Mouse (Mus musculus): ENCODE measurements around the gene Tnnt2. TPM values are rescaled to one million over a fixed set of nuclear protein-coding genes. Genes with fewer than 3 reads are reported as not detected.
A peak's percentile ranks its signal among the peaks of the same experiment; 100 is the strongest.

Tnnt2 gene
- polyA plus RNA-seq, 1 experiment, result not detected

GRCm38 (mm10) chr1:135864830-135865229, 28.7 kb downstream of the Tnnt2 start:
- H3K27ac ChIP-seq (ENCODE audit: insufficient read depth, low read depth, low read length), result no peak overlapping the region
- no peak for TF ChIP-seq POLR2A (IDR thresholded peaks at IDR 0.05; ENCODE audit: borderline replicate concordance, low read depth, low read length)
- TF ChIP-seq CTCF (IDR thresholded peaks at IDR 0.05; ENCODE audit: low read depth, low read length), result no peak
- no peak overlapping the region for H3K4me3 ChIP-seq (ENCODE audit: insufficient read depth, low read length)
- no peaks in the 10 kb centered on the region for H3K4me1 ChIP-seq (ENCODE audit: control insufficient read depth, insufficient read depth, low read length)

- Histone ChIP-seq H3K27ac (ENCODE audit: insufficient read depth, low read depth, low read length) (no peak overlapping the region), H3K4me1 (ENCODE audit: control insufficient read depth, insufficient read depth, low read length) (no peaks in the 10 kb centered on the region), H3K4me3 (ENCODE audit: insufficient read depth, low read length) (no peak overlapping the region)
- peak; percentile 66 for TF ChIP-seq CTCF (IDR thresholded peaks at IDR 0.05; ENCODE audit: low read depth, low read length)
- no peak for TF ChIP-seq POLR2A (IDR thresholded peaks at IDR 0.05; ENCODE audit: borderline replicate concordance, low read depth, low read length)
These were observed 29.5 kb downstream of the Tnnt2 start for GRCm38 (mm10) chr1:135865518-135866194.

GRCm38 (mm10) chr1:135868570-135868969, 32.4 kb downstream of the Tnnt2 start:
- TF ChIP-seq POLR2A (IDR thresholded peaks at IDR 0.05; ENCODE audit: borderline replicate concordance, low read depth, low read length) (no peak), CTCF (IDR thresholded peaks at IDR 0.05; ENCODE audit: low read depth, low read length) (no peak)
- no peaks in the 10 kb centered on the region for H3K4me1 ChIP-seq (ENCODE audit: control insufficient read depth, insufficient read depth, low read length)
- H3K4me3 ChIP-seq (ENCODE audit: insufficient read depth, low read length), result no peak overlapping the region
- no peak overlapping the region for H3K27ac ChIP-seq (ENCODE audit: insufficient read depth, low read depth, low read length)

- TF ChIP-seq CTCF (IDR thresholded peaks at IDR 0.05; ENCODE audit: low read depth, low read length) (no peak), POLR2A (IDR thresholded peaks at IDR 0.05; ENCODE audit: borderline replicate concordance, low read depth, low read length) (no peak)
- Histone ChIP-seq H3K4me3 (ENCODE audit: insufficient read depth, low read length) (no peak overlapping the region), H3K27ac (ENCODE audit: insufficient read depth, low read depth, low read length) (no peak overlapping the region), H3K4me1 (ENCODE audit: control insufficient read depth, insufficient read depth, low read length) (no peaks in the 10 kb centered on the region)
These were observed 36.8 kb downstream of the Tnnt2 start for GRCm38 (mm10) chr1:135872991-135873390.

GRCm38 (mm10) chr1:135877248-135877647, 41.1 kb downstream of the Tnnt2 start:
- no peak for TF ChIP-seq CTCF (IDR thresholded peaks at IDR 0.05; ENCODE audit: low read depth, low read length)
- no peak for TF ChIP-seq POLR2A (IDR thresholded peaks at IDR 0.05; ENCODE audit: borderline replicate concordance, low read depth, low read length)
- Histone ChIP-seq H3K4me3 (ENCODE audit: insufficient read depth, low read length) (no peak overlapping the region), H3K27ac (ENCODE audit: insufficient read depth, low read depth, low read length) (no peak overlapping the region), H3K4me1 (ENCODE audit: control insufficient read depth, insufficient read depth, low read length) (no peaks in the 10 kb centered on the region)

- H3K27ac ChIP-seq (ENCODE audit: insufficient read depth, low read depth, low read length), result no peak overlapping the region
- H3K4me3 ChIP-seq (ENCODE audit: insufficient read depth, low read length), result no peak overlapping the region
- H3K4me1 ChIP-seq (ENCODE audit: control insufficient read depth, insufficient read depth, low read length), result no peaks in the 10 kb centered on the region
- TF ChIP-seq CTCF (IDR thresholded peaks at IDR 0.05; ENCODE audit: low read depth, low read length), result peak; percentile 72
- no peak for TF ChIP-seq POLR2A (IDR thresholded peaks at IDR 0.05; ENCODE audit: borderline replicate concordance, low read depth, low read length)
These were observed 46.4 kb downstream of the Tnnt2 start for GRCm38 (mm10) chr1:135882385-135883109.

GRCm38 (mm10) chr1:135889461-135890185, 53.5 kb downstream of the Tnnt2 start:
- no peaks in the 10 kb centered on the region for H3K4me1 ChIP-seq (ENCODE audit: control insufficient read depth, insufficient read depth, low read length)
- TF ChIP-seq CTCF (IDR thresholded peaks at IDR 0.05; ENCODE audit: low read depth, low read length) (no peak), POLR2A (IDR thresholded peaks at IDR 0.05; ENCODE audit: borderline replicate concordance, low read depth, low read length) (no peak)
- no peak overlapping the region for H3K27ac ChIP-seq (ENCODE audit: insufficient read depth, low read depth, low read length)
- H3K4me3 ChIP-seq (ENCODE audit: insufficient read depth, low read length), result no peak overlapping the region

GRCm38 (mm10) chr1:135891424-135892216, 55.5 kb downstream of the Tnnt2 start:
- no peak for TF ChIP-seq POLR2A (IDR thresholded peaks at IDR 0.05; ENCODE audit: borderline replicate concordance, low read depth, low read length)
- no peak for TF ChIP-seq CTCF (IDR thresholded peaks at IDR 0.05; ENCODE audit: low read depth, low read length)
- Histone ChIP-seq H3K4me1 (ENCODE audit: control insufficient read depth, insufficient read depth, low read length) (no peaks in the 10 kb centered on the region), H3K4me3 (ENCODE audit: insufficient read depth, low read length) (no peak overlapping the region), H3K27ac (ENCODE audit: insufficient read depth, low read depth, low read length) (no peak overlapping the region)

GRCm38 (mm10) chr1:135892233-135892632, 56.1 kb downstream of the Tnnt2 start:
- Histone ChIP-seq H3K4me1 (ENCODE audit: control insufficient read depth, insufficient read depth, low read length) (no peaks in the 10 kb centered on the region), H3K27ac (ENCODE audit: insufficient read depth, low read depth, low read length) (no peak overlapping the region), H3K4me3 (ENCODE audit: insufficient read depth, low read length) (no peak overlapping the region)
- TF ChIP-seq CTCF (IDR thresholded peaks at IDR 0.05; ENCODE audit: low read depth, low read length), result no peak
- no peak for TF ChIP-seq POLR2A (IDR thresholded peaks at IDR 0.05; ENCODE audit: borderline replicate concordance, low read depth, low read length)
